Mouse (Mus musculus) liver, embryonic 14.5 days (tissue): ENCODE measurements around the gene Bcl10.

Experiments used
- CTCF ChIP-seq: IDR thresholded peaks from 2 replicates; pipeline ENCODE4 v1.5.1; 2016; ENCODE audit warnings: antibody characterized with exemption, low read depth, control low read depth
- EP300 ChIP-seq: IDR thresholded peaks from 2 replicates; pipeline ENCODE4 v1.6.1; 2016; ENCODE audit warnings: antibody characterized with exemption, low read depth

DNA sequence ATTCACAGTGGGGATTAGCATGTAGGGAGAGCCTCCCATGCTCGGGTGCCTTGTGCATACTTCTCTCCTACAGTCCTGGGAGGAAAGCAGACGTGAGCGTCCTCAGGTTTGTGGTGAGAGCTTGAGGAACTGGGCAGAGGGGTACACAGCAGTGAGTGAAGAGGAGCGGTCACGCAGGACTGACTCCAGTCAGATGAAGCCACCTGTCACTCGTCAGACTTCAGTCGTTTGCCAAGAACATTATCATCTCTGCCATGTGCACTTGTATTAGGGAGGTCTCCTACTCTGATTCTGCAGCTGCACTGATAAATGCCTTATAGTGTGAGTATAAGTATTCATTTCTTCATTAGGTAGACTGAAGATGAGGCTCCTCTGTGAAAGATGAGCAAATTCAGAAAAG lies 21.7 kb downstream of the Bcl10 start:
- TF ChIP-seq CTCF (no peak), EP300 (peak; percentile 50; the same call in 1 of the 2 replicates)
